Mouse (Mus musculus) layer of hippocampus, postnatal 25 days (tissue): Measurements from ENCODE around the gene Cfap157. TPM values are rescaled to one million over a fixed set of nuclear protein-coding genes. Genes with fewer than 3 reads are reported as not detected.

ENCODE experiments used
- DNase-seq, 2 experiments: peaks; one replicate each; pipeline ENCODE4 v3.0.0; 2022; ENCODE audit warnings: mixed read lengths in 2 of 2, low spot score in 1 of 2; ENCODE audit errors: extremely low spot score in 1 of 2
- total RNA-seq, 2 experiments: library from RNA; stranded (reverse); gene quantifications; 2 replicates each; pipeline ENCODE4 v1.2.3; 2021

Cfap157 gene
- total RNA-seq, 2 experiments from 2014 or later: 0.49 to 1.3 TPM

GRCm38 (mm10) chr2:32751665-32752033 is 32.6 kb downstream of the Cfap157 start:
- DNase-seq: no peak

- no peak for DNase-seq
Measured at GRCm38 (mm10) chr2:32750887-32751664, 33.2 kb downstream of the Cfap157 start.

GRCm38 (mm10) chr2:32750199-32750598 is 34.0 kb downstream of the Cfap157 start:
- DNase-seq: no peak

- DNase-seq: no peak
Measured at GRCm38 (mm10) chr2:32749082-32749481, 35.1 kb downstream of the Cfap157 start.

GRCm38 (mm10) chr2:32744272-32744982 is 39.8 kb downstream of the Cfap157 start:
- DNase-seq: no peak

- peak; percentile 64 to 72 for DNase-seq
Measured at GRCm38 (mm10) chr2:32742173-32742531, 42.1 kb downstream of the Cfap157 start.

GRCm38 (mm10) chr2:32741273-32742172 is 42.7 kb downstream of the Cfap157 start:
- DNase-seq: peak; percentile 43 to 63

GRCm38 (mm10) chr2:32740916-32741272 is 43.3 kb downstream of the Cfap157 start, which contains the start of gene 6330409D20Rik:
Gene 6330409D20Rik (minus strand): TSS chr2:32741016.
- no peak for DNase-seq

GRCm38 (mm10) chr2:32739311-32739710 is 44.9 kb downstream of the Cfap157 start:
- DNase-seq: no peak

GRCm38 (mm10) chr2:32737008-32737407 is 47.2 kb downstream of the Cfap157 start:
- DNase-seq: no peak

- DNase-seq: no peak
Measured at GRCm38 (mm10) chr2:32736306-32736829, 47.9 kb downstream of the Cfap157 start.

GRCm38 (mm10) chr2:32734933-32735332 is 49.3 kb downstream of the Cfap157 start:
- DNase-seq: no peak

GRCm38 (mm10) chr2:32734480-32734879 is 49.7 kb downstream of the Cfap157 start:
- no peak for DNase-seq

GRCm38 (mm10) chr2:32732695-32733094 is 51.5 kb downstream of the Cfap157 start:
- DNase-seq: no peak

- DNase-seq: no peak
Measured at GRCm38 (mm10) chr2:32731911-32732310, 52.3 kb downstream of the Cfap157 start.

- DNase-seq: no peak
Measured at GRCm38 (mm10) chr2:32730854-32731253, 53.4 kb downstream of the Cfap157 start.

GRCm38 (mm10) chr2:32729547-32729946 is 54.7 kb downstream of the Cfap157 start:
- no peak for DNase-seq

GRCm38 (mm10) chr2:32728463-32728862 is 55.8 kb downstream of the Cfap157 start:
- no peak for DNase-seq

GRCm38 (mm10) chr2:32727435-32727834 is 56.8 kb downstream of the Cfap157 start:
- peak; percentile 52 to 54 for DNase-seq
